Mouse (Mus musculus): ENCODE measurements around the gene Btbd6.
A peak's percentile ranks its signal among the peaks of the same experiment; 100 is the strongest.

The Btbd6 gene

GRCm38 (mm10) chr12:112976371-112977073, at the start of gene Btbd6:
Btbd6 (plus strand) TSS chr12:112976482.
- peak; percentile 95 for DNase-seq

- no peak for DNase-seq
These were observed 49.0 kb upstream of the Btbd6 start for GRCm38 (mm10) chr12:112927265-112927664.

- DNase-seq: peak; percentile 47
These were observed 47.7 kb upstream of the Btbd6 start for GRCm38 (mm10) chr12:112928401-112929241.

GRCm38 (mm10) chr12:112929562-112930352, 46.5 kb upstream of the Btbd6 start, which contains the start of gene Jag2:
Jag2 (minus strand) TSS chr12:112929776.
- peak; percentile 63 for DNase-seq

GRCm38 (mm10) chr12:112932647-112933046, 43.6 kb upstream of the Btbd6 start:
- no peak for DNase-seq

GRCm38 (mm10) chr12:112937906-112938305, 38.4 kb upstream of the Btbd6 start:
- peak; percentile 50 for DNase-seq

- DNase-seq: no peak
These were observed 37.9 kb upstream of the Btbd6 start for GRCm38 (mm10) chr12:112938366-112938765.

- DNase-seq: peak; percentile 45
These were observed 37.3 kb upstream of the Btbd6 start for GRCm38 (mm10) chr12:112938873-112939565.

GRCm38 (mm10) chr12:112940238-112940637, 36.0 kb upstream of the Btbd6 start:
- no peak for DNase-seq

- no peak for DNase-seq
These were observed 35.6 kb upstream of the Btbd6 start for GRCm38 (mm10) chr12:112940710-112941109.

GRCm38 (mm10) chr12:112941156-112941775, 35.0 kb upstream of the Btbd6 start:
- no peak for DNase-seq

GRCm38 (mm10) chr12:112941776-112942713, 34.2 kb upstream of the Btbd6 start, which contains the start of gene Nudt14:
Nudt14 (minus strand) TSS chr12:112942124.
- peak; percentile 81 for DNase-seq

- DNase-seq: no peak
These were observed 32.6 kb upstream of the Btbd6 start for GRCm38 (mm10) chr12:112943669-112944068.

GRCm38 (mm10) chr12:112947307-112947706, 29.0 kb upstream of the Btbd6 start:
- DNase-seq: peak; percentile 57

- peak; percentile 86 for DNase-seq
These were observed 26.1 kb upstream of the Btbd6 start for GRCm38 (mm10) chr12:112950040-112950760.

GRCm38 (mm10) chr12:112950761-112951129, 25.5 kb upstream of the Btbd6 start:
- no peak for DNase-seq

GRCm38 (mm10) chr12:112951150-112951842, 25.0 kb upstream of the Btbd6 start:
- no peak for DNase-seq

- DNase-seq: no peak
These were observed 23.8 kb upstream of the Btbd6 start for GRCm38 (mm10) chr12:112952433-112952832.

GRCm38 (mm10) chr12:112952926-112953565, 23.2 kb upstream of the Btbd6 start:
- DNase-seq: no peak

All from thymus, postnatal 14 days (tissue).